Mouse (Mus musculus) erythroblast, embryonic 14.5 days (primary cell): ENCODE results near the gene Adat1. TPM values are rescaled to one million over a fixed set of nuclear protein-coding genes. Genes with fewer than 3 reads are reported as not detected.
"Not testable (repeated sequence)": the region's sequence is repeated elsewhere in the genome, so short reads cannot be mapped to it uniquely, and the experiment has no call there.

Source experiments
- H3K27me3 ChIP-seq: 2 replicates; pipeline ENCODE4 v1.6.1; 2012; ENCODE audit warnings: inconsistent platforms; ENCODE audit not compliant: control insufficient read depth
- H3K36me3 ChIP-seq: 2 replicates; pipeline ENCODE4 v1.6.1; 2012; ENCODE audit warnings: mild to moderate bottlenecking, inconsistent platforms; ENCODE audit not compliant: control insufficient read depth
- H3K4me1 ChIP-seq: 2 replicates; pipeline ENCODE4 v1.6.1; 2012; ENCODE audit warnings: inconsistent platforms; ENCODE audit not compliant: control insufficient read depth
- H3K4me3 ChIP-seq: replicated peaks from 2 replicates; pipeline ENCODE3; 2012; ENCODE audit warnings: moderate library complexity, mild to moderate bottlenecking, inconsistent platforms
- H3K9me3 ChIP-seq: 2 replicates; pipeline ENCODE4 v1.6.1; 2012; ENCODE audit warnings: low read length, inconsistent platforms, mixed read lengths; ENCODE audit not compliant: control insufficient read depth
- GATA1 ChIP-seq: IDR thresholded peaks from 2 replicates; pipeline ENCODE4 v1.6.1; 2012; ENCODE audit warnings: low read length, inconsistent platforms, mixed read lengths
- TAL1 ChIP-seq: IDR thresholded peaks from 3 replicates; pipeline ENCODE4 v1.6.1; 2012; ENCODE audit warnings: low read length, inconsistent platforms, mixed read lengths
- polyA plus RNA-seq: library from polyadenylated mRNA; stranded (reverse); fragments of >175 nt; gene quantifications from 2 replicates; pipeline ENCODE4 v1.2.3, GENCODE M21; 2012

Adat1 gene
- polyA plus RNA-seq, 1 experiment: not detected

DNA sequence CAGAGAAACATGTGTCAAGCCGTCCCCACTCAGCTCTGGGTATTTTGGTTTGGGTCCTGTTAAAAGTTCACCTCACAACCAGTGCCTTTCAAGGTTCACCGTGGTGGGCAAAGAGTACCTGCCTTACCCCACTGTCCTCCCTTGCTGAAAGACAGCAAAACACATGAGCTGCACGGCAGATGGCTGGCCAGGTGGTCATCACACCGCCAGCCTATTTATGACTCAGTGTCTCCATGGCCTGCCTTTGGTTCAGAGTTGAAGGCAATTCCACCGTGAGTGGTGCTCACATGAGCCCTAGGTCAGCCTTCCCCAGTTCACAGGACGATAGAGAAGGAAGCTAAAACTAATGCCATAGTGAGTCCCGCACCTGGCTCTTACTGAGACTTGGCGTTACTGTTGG lies 44.1 kb downstream of the Adat1 start:
- H3K36me3 ChIP-seq: peaks cover 89% of the 10 kb centered on the region
- H3K4me3 ChIP-seq: no peak overlapping the region
- no peaks in the 10 kb centered on the region for H3K27me3 ChIP-seq
- no peaks in the 10 kb centered on the region for H3K9me3 ChIP-seq
- TF ChIP-seq GATA1 (no peak), TAL1 (no peak)
- peaks cover 9% of the 10 kb centered on the region for H3K4me1 ChIP-seq

DNA sequence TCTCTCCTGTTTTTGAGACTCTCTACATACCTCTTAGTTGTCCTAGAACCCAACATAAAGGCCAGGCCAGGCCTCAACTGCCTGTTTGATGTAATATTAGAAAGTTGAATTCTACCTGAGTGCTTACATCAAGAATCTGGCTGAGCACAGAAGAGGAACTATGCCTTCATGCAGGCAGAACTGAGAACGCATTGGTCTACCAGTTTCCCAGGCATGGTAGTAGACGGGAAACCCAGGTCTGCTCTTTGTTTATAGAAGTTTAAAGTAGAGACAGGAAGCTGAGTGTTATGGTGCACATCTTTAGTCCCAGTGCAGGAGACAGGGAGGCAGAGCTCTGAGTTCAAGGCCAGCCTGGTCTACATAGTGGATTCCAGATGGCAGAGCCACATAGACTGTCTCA lies 45.0 kb downstream of the Adat1 start:
- peaks cover 94% of the 10 kb centered on the region for H3K36me3 ChIP-seq
- no peaks in the 10 kb centered on the region for H3K27me3 ChIP-seq
- H3K4me3 ChIP-seq: no peak overlapping the region
- TF ChIP-seq GATA1 (no peak), TAL1 (no peak)
- H3K9me3 ChIP-seq: no peaks in the 10 kb centered on the region
- peaks cover 14% of the 10 kb centered on the region for H3K4me1 ChIP-seq

DNA sequence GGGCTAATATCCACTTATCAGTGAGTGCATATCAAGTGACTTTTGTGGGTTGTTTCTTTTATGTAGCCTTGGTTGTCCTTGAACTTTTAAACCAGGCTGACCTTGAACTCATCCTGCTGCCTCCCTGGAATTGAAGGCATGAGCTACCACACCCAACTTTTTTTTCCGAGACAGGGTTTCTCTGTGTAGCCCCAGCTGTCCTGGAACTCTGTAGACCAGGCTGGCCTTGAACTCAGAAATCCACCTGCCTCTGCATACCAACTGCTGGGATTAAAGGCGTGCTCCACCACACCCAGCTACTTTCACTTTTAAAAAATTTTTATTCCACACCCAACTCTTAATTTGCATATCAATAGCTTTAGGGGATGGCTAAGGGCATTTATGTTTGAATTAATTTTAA lies 48.6 kb downstream of the Adat1 start:
- no peaks in the 10 kb centered on the region for H3K9me3 ChIP-seq
- no peak overlapping the region for H3K4me3 ChIP-seq
- peaks cover 71% of the 10 kb centered on the region for H3K36me3 ChIP-seq
- no peaks in the 10 kb centered on the region for H3K27me3 ChIP-seq
- TF ChIP-seq TAL1 (no peak), GATA1 (no peak)
- peaks cover 43% of the 10 kb centered on the region for H3K4me1 ChIP-seq

DNA sequence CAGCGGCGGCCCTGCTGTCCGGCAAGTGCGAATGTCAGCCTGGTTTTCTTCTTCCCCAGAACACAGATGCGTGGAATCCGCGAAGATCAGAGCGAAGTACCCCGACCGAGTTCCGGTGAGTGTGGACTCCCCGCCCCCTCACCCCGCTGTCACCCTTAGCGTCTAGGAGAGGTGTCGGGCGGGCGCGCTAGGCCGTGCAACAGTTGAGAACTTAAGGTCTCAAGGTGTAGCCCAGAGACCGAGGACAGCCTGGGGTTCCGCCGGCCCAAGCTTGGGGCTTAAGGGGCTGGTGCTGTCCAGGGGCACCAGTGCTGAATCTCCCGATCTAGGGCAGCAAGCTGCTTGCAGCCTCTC lies 51.0 kb downstream of the Adat1 start:
- Histone ChIP-seq H3K27me3 (no peaks in the 10 kb centered on the region), H3K4me1 (peaks cover 45% of the 10 kb centered on the region), H3K4me3 (peak overlapping the region; percentile 90), H3K9me3 (no peaks in the 10 kb centered on the region), H3K36me3 (peaks cover 47% of the 10 kb centered on the region)
- TF ChIP-seq TAL1: no peak
- TF ChIP-seq GATA1: no peak

DNA sequence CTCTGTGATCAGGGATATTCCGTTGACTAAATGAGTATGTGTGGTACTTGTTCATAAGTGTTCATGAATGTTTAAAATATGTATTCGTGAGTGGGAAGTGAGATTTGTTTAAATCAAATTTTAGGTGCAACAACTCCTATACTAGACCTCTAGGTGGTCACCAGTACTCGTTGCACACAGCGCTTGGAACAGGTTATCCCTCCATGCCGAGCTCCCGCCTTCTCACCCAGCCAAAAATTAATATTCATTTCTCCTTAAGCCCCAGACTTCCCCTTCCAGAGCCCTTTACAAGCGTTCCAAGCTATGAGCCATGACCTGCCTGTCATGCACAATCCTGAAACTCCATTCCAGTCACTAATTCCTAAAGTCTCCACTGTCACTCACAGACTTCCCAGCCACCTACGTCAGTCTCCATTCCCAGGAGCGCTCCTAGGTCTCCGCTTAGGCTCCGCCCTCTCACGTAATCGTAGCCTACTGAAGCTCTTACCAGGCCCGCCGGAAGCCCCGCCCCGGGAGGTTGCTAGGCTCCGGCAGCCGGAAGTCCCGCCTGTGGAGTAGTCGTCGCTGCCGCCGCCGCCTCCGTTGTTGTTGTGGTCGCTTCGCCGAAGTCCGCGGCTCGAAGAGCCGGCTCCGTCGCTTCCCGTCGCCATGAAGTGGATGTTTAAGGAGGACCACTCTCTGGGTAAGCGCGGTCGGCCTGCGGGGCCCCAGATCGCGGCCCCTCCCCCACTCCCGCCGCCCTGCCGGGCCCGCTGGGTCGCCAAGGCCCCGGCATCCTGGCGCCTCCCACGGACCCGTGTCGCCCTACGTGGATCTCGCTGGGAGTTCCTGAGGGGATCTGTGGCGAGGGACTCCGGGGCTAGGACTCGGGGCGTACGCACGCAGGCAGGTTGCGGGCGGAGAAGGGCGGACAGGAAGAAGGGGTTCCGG lies 51.7 kb downstream of the Adat1 start, which contains the start of gene Gabarapl2:
TSS of gene Gabarapl2 (plus strand) at position 533 of the 930 bp plus-strand sequence.
- peak within 1 kb of the TSS; percentile 90 for H3K4me3 ChIP-seq
- no peaks in the 10 kb centered on the region for H3K9me3 ChIP-seq
- H3K4me1 ChIP-seq: peaks cover 45% of the 10 kb centered on the region
- no peaks in the 10 kb centered on the region for H3K27me3 ChIP-seq
- TF ChIP-seq TAL1: no peak
- H3K36me3 ChIP-seq: peaks cover 41% of the 10 kb centered on the region

DNA sequence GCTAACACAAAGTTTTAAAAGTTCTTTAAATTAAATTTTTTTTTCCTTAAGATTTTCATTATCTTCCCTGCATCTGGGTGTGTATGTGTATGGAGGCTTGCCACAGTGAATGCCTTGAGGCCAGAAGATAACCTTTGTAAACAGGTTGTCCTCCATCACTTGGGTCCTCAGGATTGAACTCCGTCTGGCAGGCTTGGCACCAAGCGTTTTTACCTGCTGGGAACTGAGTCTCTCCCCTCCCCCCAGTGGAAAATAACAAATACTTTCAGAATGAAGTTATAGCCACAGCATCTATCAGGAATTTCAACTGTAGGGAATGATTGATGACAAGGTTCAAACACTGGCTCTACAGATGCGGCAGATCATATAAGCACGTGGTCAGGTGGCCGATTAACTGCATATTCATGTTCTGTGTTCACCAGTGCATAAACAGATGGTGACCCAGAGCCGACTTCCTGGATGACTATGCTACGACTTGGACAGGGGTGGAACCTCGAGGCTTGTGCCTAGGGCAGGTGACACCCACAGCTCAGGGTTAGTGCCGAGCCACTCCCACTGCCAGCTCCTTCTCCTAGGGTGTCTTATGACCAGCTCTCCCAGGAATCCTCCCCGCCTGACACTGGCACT lies 52.5 kb downstream of the Adat1 start:
- H3K9me3 ChIP-seq: no peaks in the 10 kb centered on the region
- H3K4me3 ChIP-seq: peak overlapping the region; percentile 90
- H3K4me1 ChIP-seq: peaks cover 48% of the 10 kb centered on the region
- peaks cover 34% of the 10 kb centered on the region for H3K36me3 ChIP-seq
- TF ChIP-seq GATA1 (no peak), TAL1 (no peak)
- H3K27me3 ChIP-seq: no peaks in the 10 kb centered on the region

DNA sequence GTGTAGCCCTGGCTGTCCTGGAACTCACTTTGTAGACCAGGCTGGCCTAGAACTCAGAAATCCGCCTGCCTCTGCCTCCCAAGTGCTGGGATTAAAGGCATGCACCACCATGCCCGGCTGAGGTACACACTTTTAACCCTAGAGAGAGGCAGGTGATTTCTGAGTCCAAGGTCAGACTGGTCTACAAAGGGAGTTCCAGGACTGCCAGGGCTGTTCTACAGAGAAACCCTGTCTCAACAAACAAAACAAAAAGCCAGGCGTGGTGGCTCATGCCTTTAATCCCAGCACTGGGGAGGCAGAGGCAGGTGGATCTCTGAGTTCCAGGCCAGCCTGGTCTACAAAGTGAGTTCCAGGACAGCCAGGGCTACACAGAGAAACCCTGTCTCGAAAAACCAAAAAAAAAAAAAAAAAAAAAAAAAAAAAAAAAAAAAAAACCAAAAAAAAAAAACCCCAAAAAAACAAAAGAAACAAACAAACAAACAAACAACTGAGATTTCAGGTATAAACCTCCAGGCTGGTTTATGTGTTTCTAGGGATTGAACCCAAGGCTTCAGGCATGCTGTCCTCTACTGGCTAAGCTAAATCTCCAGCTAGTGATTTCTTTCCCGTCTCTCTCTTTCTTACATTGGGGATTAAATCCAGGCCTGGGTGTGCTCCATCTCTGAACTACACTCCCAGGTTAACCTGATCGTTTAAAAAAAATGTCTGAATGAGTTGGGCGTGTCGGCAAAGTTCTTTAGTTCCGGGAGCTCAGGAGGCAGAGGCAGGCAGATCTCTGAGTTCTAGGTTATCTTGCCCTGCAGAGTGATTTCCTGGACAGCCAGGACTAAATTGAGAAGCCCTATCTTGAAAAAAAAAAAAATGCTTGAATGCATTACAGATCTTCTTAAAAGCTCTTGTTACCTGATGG lies 53.8 kb downstream of the Adat1 start:
- H3K4me1 ChIP-seq: peaks cover 53% of the 10 kb centered on the region
- not testable (repeated sequence) for H3K27me3 ChIP-seq, H3K9me3 ChIP-seq, H3K4me3 ChIP-seq
- H3K36me3 ChIP-seq: peaks cover 21% of the 10 kb centered on the region

DNA sequence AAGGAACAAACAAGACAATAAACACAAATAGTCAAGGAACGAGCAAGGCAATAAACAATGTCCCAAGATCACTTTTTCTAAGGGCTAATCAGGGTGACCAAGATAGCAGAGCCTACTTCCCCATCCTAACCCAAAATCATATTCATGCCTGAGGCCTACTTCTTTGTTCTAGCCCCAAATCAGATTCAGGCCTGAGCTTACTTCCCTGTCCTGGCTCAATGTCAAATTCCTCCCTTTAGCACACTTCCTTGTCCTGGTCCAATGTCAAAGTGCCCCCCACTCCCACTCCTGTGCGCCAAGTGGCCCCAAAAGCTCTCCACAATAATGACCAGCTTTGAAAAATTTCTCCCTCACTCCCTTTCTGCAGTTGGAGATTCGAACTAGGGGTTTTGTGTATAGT lies 54.9 kb downstream of the Adat1 start:
- H3K4me1 ChIP-seq: peaks cover 57% of the 10 kb centered on the region
- no peaks in the 10 kb centered on the region for H3K27me3 ChIP-seq
- TF ChIP-seq TAL1 (no peak), GATA1 (no peak)
- peaks cover 10% of the 10 kb centered on the region for H3K36me3 ChIP-seq
- H3K4me3 ChIP-seq: no peak overlapping the region
- no peaks in the 10 kb centered on the region for H3K9me3 ChIP-seq

DNA sequence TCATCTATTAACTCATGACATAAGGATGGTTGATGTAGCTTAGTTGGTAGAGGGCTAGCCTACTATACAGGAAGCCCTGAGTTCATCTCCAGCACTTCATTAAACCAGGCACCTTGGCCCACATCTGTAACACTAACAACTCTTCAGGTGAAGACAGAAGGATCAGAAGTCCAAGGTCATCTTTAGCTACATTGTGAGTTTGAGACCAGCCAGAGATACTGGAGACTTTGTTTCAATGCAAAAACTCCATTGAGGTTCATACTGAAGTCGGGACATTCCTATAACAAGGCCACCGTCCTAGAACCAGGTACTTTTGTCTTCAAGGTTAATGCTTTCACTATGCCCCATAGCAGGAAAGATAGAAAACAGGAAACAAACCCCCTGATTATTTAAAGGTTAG lies 57.9 kb downstream of the Adat1 start:
- TF ChIP-seq GATA1: no peak
- TF ChIP-seq TAL1: no peak
- H3K27me3 ChIP-seq: no peaks in the 10 kb centered on the region
- no peaks in the 10 kb centered on the region for H3K9me3 ChIP-seq
- H3K36me3 ChIP-seq: peaks cover 8% of the 10 kb centered on the region
- peak overlapping the region; percentile 83 for H3K4me3 ChIP-seq
- peaks cover 63% of the 10 kb centered on the region for H3K4me1 ChIP-seq
